ENCODE assay signal across 7 mouse cellular contexts in the genomic region with DNA sequence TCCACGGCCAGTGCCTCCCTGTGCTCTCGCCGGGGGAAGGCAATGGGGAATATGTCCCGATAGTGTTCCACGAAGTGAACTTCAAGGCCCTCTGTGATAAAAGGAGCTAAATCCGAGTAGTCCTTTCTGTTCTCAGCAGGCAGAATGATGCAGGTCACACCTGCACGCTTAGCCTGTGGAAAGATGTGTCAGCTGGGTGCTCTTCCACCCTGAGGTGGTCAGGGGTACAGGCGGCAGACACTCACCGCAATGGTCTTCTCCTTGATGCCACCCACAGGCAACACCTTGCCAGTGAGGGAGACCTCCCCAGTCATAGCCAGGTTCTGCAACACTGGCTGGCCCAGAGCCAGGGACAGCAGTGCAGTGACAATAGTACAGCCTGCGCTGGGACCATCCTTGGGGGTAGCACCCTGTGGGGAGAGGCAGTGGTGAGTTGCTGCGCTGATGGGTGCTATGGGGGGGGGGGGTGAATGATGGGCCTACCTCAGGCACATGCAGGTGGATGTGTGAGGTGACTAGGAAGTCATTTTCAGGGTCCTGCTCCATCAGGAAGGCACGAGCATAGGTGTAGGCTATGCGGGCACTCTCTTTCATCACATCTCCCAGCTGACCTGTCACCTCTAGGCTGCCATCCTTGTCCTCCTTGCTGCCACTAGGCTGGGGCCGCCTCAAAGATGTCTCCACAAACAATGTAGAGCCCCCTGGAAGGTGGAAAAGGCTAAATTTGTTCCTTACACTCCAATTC. TPM values are rescaled to one million over a fixed set of nuclear protein-coding genes. Genes with fewer than 3 reads are reported as not detected.
DNase-seq lines count a peak whose midpoint lies in the region; ATAC-seq lines count a peak whose summit lies in the region.

No protein-coding gene starts in this region.

- no peak for DNase-seq in neural tube, embryonic 11.5 days (ENCODE audit: low spot score)
- DNase-seq in neural tube, embryonic 10.5 days (ENCODE audit: extremely low spot score, low spot score) = no peak
- DNase-seq in cerebellum, postnatal 10 days = peak; percentile 50 to 52
- DNase-seq in gastrocnemius, postnatal 4 days (ENCODE audit: low spot score in 2 of 2) = no peak
- no peak for DNase-seq in c-Kit-positive CD71-positive TER-119-positive erythroid progenitor cells, embryonic 14.5 days (ENCODE audit: low spot score)

- peaks cover 7% of the 10 kb centered on the region for H3K4me1 ChIP-seq in neural tube, embryonic 11.5 days (ENCODE audit: control insufficient read depth, insufficient read depth, low read length)
- H3K4me1 ChIP-seq in hindbrain, embryonic 15.5 days (replicated peaks) = peaks cover 36% of the 10 kb centered on the region
- H3K4me1 ChIP-seq in midbrain, embryonic 12.5 days = peaks cover 23% of the 10 kb centered on the region

- no peaks in the 10 kb centered on the region for H3K9me3 ChIP-seq in neural tube, embryonic 11.5 days (ENCODE audit: control insufficient read depth, low read length)
- no peaks in the 10 kb centered on the region for H3K9me3 ChIP-seq in hindbrain, embryonic 15.5 days
- no peaks in the 10 kb centered on the region for H3K9me3 ChIP-seq in midbrain, embryonic 12.5 days

- no peak for ATAC-seq in neural tube, embryonic 11.5 days (ENCODE audit: insufficient read depth, low FRiP score, low TSS enrichment)
- no peak for ATAC-seq in hindbrain, embryonic 15.5 days (ENCODE audit: low FRiP score, low read depth)
- ATAC-seq in midbrain, embryonic 12.5 days (ENCODE audit: low FRiP score, low read depth) = no peak

- WGBS in neural tube, embryonic 11.5 days = 40% methylated on average over 14 of the region's 14 CpGs
- WGBS in hindbrain, embryonic 15.5 days = 31% methylated on average over 14 of the region's 14 CpGs
- 35% methylated on average over 14 of the region's 14 CpGs for WGBS in midbrain, embryonic 12.5 days

- H3K27ac ChIP-seq in neural tube, embryonic 11.5 days (ENCODE audit: low read depth, low read length) = no peak overlapping the region
- peak overlapping the region; percentile 94; the same call in 1 of the 2 replicates for H3K27ac ChIP-seq in hindbrain, embryonic 15.5 days (replicated peaks)
- H3K27ac ChIP-seq in midbrain, embryonic 12.5 days (replicated peaks) = no peak overlapping the region

- peak overlapping the region; percentile 93 for H3K4me2 ChIP-seq in neural tube, embryonic 11.5 days (ENCODE audit: low read depth)
- H3K4me2 ChIP-seq in hindbrain, embryonic 15.5 days = peak overlapping the region; percentile 70
- H3K4me2 ChIP-seq in midbrain, embryonic 12.5 days (replicated peaks) = peak overlapping the region; percentile 84

- H3K36me3 ChIP-seq in neural tube, embryonic 11.5 days (ENCODE audit: control insufficient read depth, insufficient read depth, low read length) = peaks cover 21% of the 10 kb centered on the region
- peaks cover 30% of the 10 kb centered on the region for H3K36me3 ChIP-seq in hindbrain, embryonic 15.5 days
- H3K36me3 ChIP-seq in midbrain, embryonic 12.5 days = peaks cover 54% of the 10 kb centered on the region

- H3K4me3 ChIP-seq in neural tube, embryonic 11.5 days (ENCODE audit: low read depth, low read length) = peak overlapping the region; percentile 80
- peak overlapping the region; percentile 77 for H3K4me3 ChIP-seq in hindbrain, embryonic 15.5 days
- peak overlapping the region; percentile 77 for H3K4me3 ChIP-seq in midbrain, embryonic 12.5 days

- peak overlapping the region; percentile 84 for H3K9ac ChIP-seq in neural tube, embryonic 11.5 days (ENCODE audit: low read length)
- H3K9ac ChIP-seq in hindbrain, embryonic 15.5 days = peak overlapping the region; percentile 68
- peak overlapping the region; percentile 82 for H3K9ac ChIP-seq in midbrain, embryonic 12.5 days (replicated peaks)

- no peaks in the 10 kb centered on the region for H3K27me3 ChIP-seq in neural tube, embryonic 11.5 days (ENCODE audit: control insufficient read depth, insufficient read depth, low read length)
- no peaks in the 10 kb centered on the region for H3K27me3 ChIP-seq in hindbrain, embryonic 15.5 days
- H3K27me3 ChIP-seq in midbrain, embryonic 12.5 days = no peaks in the 10 kb centered on the region

RNA-seq across cellular contexts. Expression of a gene that starts 1.3 kb away (rescaled TPM):
- polyA plus RNA-seq in neural tube, embryonic 11.5 days (2014; fragmentation: Nextera tagmentation; extraction: Ambion mirVana) = 1,299 and 1,352 TPM in 2 replicates
- 939 and 1,057 TPM in 2 replicates for polyA plus RNA-seq in hindbrain, embryonic 15.5 days (2015; fragmentation: Nextera tagmentation; extraction: Ambion mirVana)
- polyA plus RNA-seq in midbrain, embryonic 12.5 days (2016; fragmentation: Nextera tagmentation; extraction: Ambion mirVana) = 1,173 and 1,210 TPM in 2 replicates
- total RNA-seq in gastrocnemius, postnatal 4 days (2021) = 1,000 to 10,000 TPM; 1,009 to 1,061 TPM

RNA-seq across cellular contexts. Expression of a gene that starts 5.0 kb away (rescaled TPM):
- polyA plus RNA-seq in neural tube, embryonic 11.5 days (2014; fragmentation: Nextera tagmentation; extraction: Ambion mirVana) = 178 and 203 TPM in 2 replicates
- polyA plus RNA-seq in hindbrain, embryonic 15.5 days (2015; fragmentation: Nextera tagmentation; extraction: Ambion mirVana) = 180 and 193 TPM in 2 replicates
- polyA plus RNA-seq in midbrain, embryonic 12.5 days (2016; fragmentation: Nextera tagmentation; extraction: Ambion mirVana) = 174 and 178 TPM in 2 replicates
- 100 to 1,000 TPM; 232 to 255 TPM for total RNA-seq in gastrocnemius, postnatal 4 days (2021)

RNA-seq across cellular contexts. Expression of a gene that starts 12.1 kb away (rescaled TPM):
- 56.0 and 56.3 TPM in 2 replicates for polyA plus RNA-seq in neural tube, embryonic 11.5 days (2014; fragmentation: Nextera tagmentation; extraction: Ambion mirVana)
- 44.2 and 49.2 TPM in 2 replicates for polyA plus RNA-seq in hindbrain, embryonic 15.5 days (2015; fragmentation: Nextera tagmentation; extraction: Ambion mirVana)
- polyA plus RNA-seq in midbrain, embryonic 12.5 days (2016; fragmentation: Nextera tagmentation; extraction: Ambion mirVana) = 52.1 TPM in 2 replicates
- 10 to 100 TPM; 58.1 to 59.2 TPM for total RNA-seq in gastrocnemius, postnatal 4 days (2021)

RNA-seq across cellular contexts. Expression of a gene that starts 13.4 kb away (rescaled TPM):
- polyA plus RNA-seq in neural tube, embryonic 11.5 days (2014; fragmentation: Nextera tagmentation; extraction: Ambion mirVana) = 0.54 and 0.92 TPM in 2 replicates
- 1.2 and 1.7 TPM in 2 replicates for polyA plus RNA-seq in hindbrain, embryonic 15.5 days (2015; fragmentation: Nextera tagmentation; extraction: Ambion mirVana)
- polyA plus RNA-seq in midbrain, embryonic 12.5 days (2016; fragmentation: Nextera tagmentation; extraction: Ambion mirVana) = 0.80 and 1.1 TPM in 2 replicates
- total RNA-seq in gastrocnemius, postnatal 4 days (2021) = not detected

RNA-seq across cellular contexts. Expression of a gene that starts 29.9 kb away (rescaled TPM):
- polyA plus RNA-seq in neural tube, embryonic 11.5 days (2014; fragmentation: Nextera tagmentation; extraction: Ambion mirVana) = 114 and 120 TPM in 2 replicates
- polyA plus RNA-seq in hindbrain, embryonic 15.5 days (2015; fragmentation: Nextera tagmentation; extraction: Ambion mirVana) = 105 and 116 TPM in 2 replicates
- polyA plus RNA-seq in midbrain, embryonic 12.5 days (2016; fragmentation: Nextera tagmentation; extraction: Ambion mirVana) = 168 and 177 TPM in 2 replicates
- 100 to 1,000 TPM in 1 of 2 experiments, 10 to 100 TPM in 1; 96.9 to 117 TPM for total RNA-seq in gastrocnemius, postnatal 4 days (2021)

Comparison
In these comparisons a context has a peak if more than half of its experiments do, and no peak if none do; other contexts are left out.
1. DNase-seq: peak in cerebellum, postnatal 10 days (2 of 2); none in neural tube, embryonic 11.5 days (single experiment), neural tube, embryonic 10.5 days (single experiment), gastrocnemius, postnatal 4 days (0 of 2) and c-Kit-positive CD71-positive TER-119-positive erythroid progenitor cells, embryonic 14.5 days (single experiment).
2. Peak in every context shown above with its lines, with median percentiles within 50 percentile points of each other: H3K4me2 ChIP-seq, H3K4me3 ChIP-seq and H3K9ac ChIP-seq.